Mouse (Mus musculus) forebrain, postnatal 0 days (tissue): ENCODE results near the gene Cadps2. TPM values are rescaled to one million over a fixed set of nuclear protein-coding genes. Genes with fewer than 3 reads are reported as not detected.

Experiments used
- ATAC-seq: fragments of 200-750 bp; cut with Nextera tagmentation; 2 replicates; pipeline ENCODE4 v1.8.0; 2017; ENCODE audit warnings: mild to moderate bottlenecking, moderate library complexity
- DNase-seq: peaks from one replicate; pipeline ENCODE4 v3.0.0-alpha.2; 2015
- H3K27ac ChIP-seq: fragments of 300-500 bp; sonication (generic); 2 replicates; pipeline ENCODE4 v1.5.1; 2014; ENCODE audit warnings: low read depth, mild to moderate bottlenecking, antibody characterized with exemption, low read length, moderate library complexity, mixed read lengths
- H3K27me3 ChIP-seq: fragments of 300-500 bp; sonication (generic); 2 replicates; pipeline ENCODE4 v1.6.1; 2014; ENCODE audit warnings: mild to moderate bottlenecking, low read length, mixed read lengths; ENCODE audit not compliant: insufficient read depth
- H3K36me3 ChIP-seq: fragments of 300-500 bp; sonication (generic); 2 replicates; pipeline ENCODE4 v1.6.1; 2014; ENCODE audit warnings: mild to moderate bottlenecking, moderate library complexity; ENCODE audit not compliant: insufficient read depth
- H3K4me1 ChIP-seq: fragments of 300-500 bp; sonication (generic); 2 replicates; pipeline ENCODE4 v1.6.1; 2014; ENCODE audit warnings: antibody characterized with exemption; ENCODE audit not compliant: insufficient read depth
- H3K4me2 ChIP-seq: fragments of 300-500 bp; sonication (generic); 2 replicates; pipeline ENCODE4 v1.6.1; 2014; ENCODE audit warnings: low read depth, mild to moderate bottlenecking, moderate library complexity
- H3K4me3 ChIP-seq: fragments of 300-500 bp; sonication (generic); 2 replicates; pipeline ENCODE4 v1.5.1; 2014; ENCODE audit warnings: low read depth, low read length, mixed read lengths
- H3K9ac ChIP-seq: fragments of 300-500 bp; sonication (generic); 2 replicates; pipeline ENCODE4 v1.6.1; 2014; ENCODE audit warnings: mild to moderate bottlenecking
- H3K9me3 ChIP-seq: fragments of 300-500 bp; sonication (generic); 2 replicates; pipeline ENCODE4 v1.6.1; 2016; ENCODE audit warnings: low read length
- CTCF ChIP-seq: sonication (generic); IDR thresholded peaks from 2 replicates; pipeline ENCODE4 v1.5.1; 2016; ENCODE audit warnings: antibody characterized with exemption, control low read depth, low read depth
- WGBS: fragments of 180-500 bp; shearing (Covaris S2); extraction: QIAGEN DNeasy Blood & Tissue Kit; methylation state at CpG from one replicate; pipeline ENCODE4 v1.1.7; 2014; 5-methylcytosine and 5-hydroxymethylcytosine counted together
- polyA plus RNA-seq: library from polyadenylated mRNA; unstranded; fragments of >200 nt; fragmentation: Nextera tagmentation; extraction: Ambion mirVana; gene quantifications from 2 replicates; pipeline ENCODE4 v1.2.1, GENCODE M21; 2015
- total RNA-seq: library from RNA; depleted of rRNA; stranded (reverse); fragments of >200 nt; gene quantifications from 2 replicates; pipeline ENCODE4 v1.2.3, GENCODE M21; 2014

The Cadps2 gene
- total and polyA plus RNA-seq, 2 experiments from 2014 or later, result 7.0 to 24.8 TPM

GRCm38 (mm10) chr6:23383004-23383347, 456.2 kb downstream of the Cadps2 start:
- Histone ChIP-seq H3K9ac (no peak overlapping the region), H3K4me1 (no peaks in the 10 kb centered on the region), H3K4me2 (peak overlapping the region; percentile 9; the same call in 1 of the 2 replicates), H3K4me3 (no peak overlapping the region), H3K36me3 (no peaks in the 10 kb centered on the region), H3K27ac (no peak overlapping the region), H3K27me3 (peaks cover 9% of the 10 kb centered on the region), H3K9me3 (no peaks in the 10 kb centered on the region)
- no peak for DNase-seq
- WGBS, result 18% methylated on average over 1 of the region's 1 CpGs
- no peak for TF ChIP-seq CTCF
- ATAC-seq, result peak; percentile 14; the same call in 1 of the 2 replicates

- WGBS, result 5% methylated on average over 12 of the region's 12 CpGs
- Histone ChIP-seq H3K27ac (no peak overlapping the region), H3K9me3 (no peaks in the 10 kb centered on the region), H3K9ac (peak overlapping the region; percentile 22; the same call in 1 of the 2 replicates), H3K27me3 (peaks cover 9% of the 10 kb centered on the region), H3K36me3 (no peaks in the 10 kb centered on the region), H3K4me3 (no peak overlapping the region), H3K4me1 (no peaks in the 10 kb centered on the region), H3K4me2 (peak overlapping the region; percentile 9; the same call in 1 of the 2 replicates)
- DNase-seq, result peak; percentile 36
- no peak for TF ChIP-seq CTCF
- peak; percentile 38; the same call in 1 of the 2 replicates for ATAC-seq
Measured at GRCm38 (mm10) chr6:23382283-23383003, 456.8 kb downstream of the Cadps2 start.

GRCm38 (mm10) chr6:23376327-23376726, 462.9 kb downstream of the Cadps2 start:
- WGBS, result 90% methylated on average over 7 of the region's 7 CpGs
- no peak overlapping the region for H3K4me3 ChIP-seq
- H3K9ac ChIP-seq, result no peak overlapping the region
- no peak for DNase-seq
- peaks cover 3% of the 10 kb centered on the region; the same call in 1 of the 2 replicates for H3K27me3 ChIP-seq
- no peak for TF ChIP-seq CTCF
- H3K27ac ChIP-seq, result no peak overlapping the region
- H3K9me3 ChIP-seq, result no peaks in the 10 kb centered on the region
- H3K4me2 ChIP-seq, result no peak overlapping the region
- H3K4me1 ChIP-seq, result no peaks in the 10 kb centered on the region
- no peak for ATAC-seq
- H3K36me3 ChIP-seq, result no peaks in the 10 kb centered on the region

GRCm38 (mm10) chr6:23361842-23362451, 477.3 kb downstream of the Cadps2 start:
- no peak for TF ChIP-seq CTCF
- no peak overlapping the region for H3K4me2 ChIP-seq
- 41% methylated on average over 8 of the region's 8 CpGs for WGBS
- no peaks in the 10 kb centered on the region for H3K27me3 ChIP-seq
- H3K4me1 ChIP-seq, result no peaks in the 10 kb centered on the region
- no peak overlapping the region for H3K9ac ChIP-seq
- no peaks in the 10 kb centered on the region for H3K9me3 ChIP-seq
- no peak overlapping the region for H3K4me3 ChIP-seq
- H3K27ac ChIP-seq, result no peak overlapping the region
- no peak for DNase-seq
- ATAC-seq, result no peak
- no peaks in the 10 kb centered on the region for H3K36me3 ChIP-seq

- no peak for TF ChIP-seq CTCF
- no peak for DNase-seq
- Histone ChIP-seq H3K4me2 (no peak overlapping the region), H3K27me3 (no peaks in the 10 kb centered on the region), H3K4me1 (no peaks in the 10 kb centered on the region), H3K27ac (no peak overlapping the region), H3K9ac (no peak overlapping the region), H3K9me3 (no peaks in the 10 kb centered on the region), H3K4me3 (no peak overlapping the region), H3K36me3 (no peaks in the 10 kb centered on the region)
- 59% methylated on average over 2 of the region's 2 CpGs for WGBS
- ATAC-seq, result no peak
Measured at GRCm38 (mm10) chr6:23360596-23360995, 478.6 kb downstream of the Cadps2 start.

GRCm38 (mm10) chr6:23356141-23356540, 483.1 kb downstream of the Cadps2 start:
- no peaks in the 10 kb centered on the region for H3K9me3 ChIP-seq
- H3K4me2 ChIP-seq, result no peak overlapping the region
- no peak overlapping the region for H3K4me3 ChIP-seq
- no peaks in the 10 kb centered on the region for H3K36me3 ChIP-seq
- WGBS, result 34% methylated on average over 4 of the region's 4 CpGs
- no peak overlapping the region for H3K27ac ChIP-seq
- no peaks in the 10 kb centered on the region for H3K4me1 ChIP-seq
- no peaks in the 10 kb centered on the region for H3K27me3 ChIP-seq
- no peak overlapping the region for H3K9ac ChIP-seq
- no peak for TF ChIP-seq CTCF
- no peak for ATAC-seq
- no peak for DNase-seq

GRCm38 (mm10) chr6:23353480-23353879, 485.7 kb downstream of the Cadps2 start:
- no peaks in the 10 kb centered on the region for H3K4me1 ChIP-seq
- ATAC-seq (no peak), DNase-seq (no peak)
- WGBS, result 9% methylated on average over 7 of the region's 7 CpGs
- no peaks in the 10 kb centered on the region for H3K9me3 ChIP-seq
- H3K27ac ChIP-seq, result no peak overlapping the region
- H3K36me3 ChIP-seq, result no peaks in the 10 kb centered on the region
- no peaks in the 10 kb centered on the region for H3K27me3 ChIP-seq
- no peak overlapping the region for H3K4me3 ChIP-seq
- no peak overlapping the region for H3K9ac ChIP-seq
- no peak overlapping the region for H3K4me2 ChIP-seq
- TF ChIP-seq CTCF, result no peak
